Mouse (Mus musculus) cortical plate, adult 2 months (tissue): ENCODE data around the gene Parvb. TPM values are rescaled to one million over a fixed set of nuclear protein-coding genes. Genes with fewer than 3 reads are reported as not detected.
A peak's percentile ranks its signal among the peaks of the same experiment; 100 is the strongest.

ENCODE experiments used
- H3K27ac ChIP-seq: fragments of 200-500 bp; 2 replicates; pipeline ENCODE4 v1.5.1; 2012; ENCODE audit warnings: low read length, control low read depth, inconsistent platforms; ENCODE audit not compliant: insufficient read depth
- H3K4me1 ChIP-seq: fragments of 200-500 bp; 2 replicates; pipeline ENCODE4 v1.6.1; 2011; ENCODE audit warnings: low read length; ENCODE audit not compliant: control insufficient read depth, insufficient read depth
- H3K4me3 ChIP-seq: fragments of 200-500 bp; 2 replicates; pipeline ENCODE4 v1.5.1; 2011; ENCODE audit warnings: mild to moderate bottlenecking, low read length, control low read depth; ENCODE audit not compliant: insufficient read depth
- CTCF ChIP-seq: fragments of 200-500 bp; IDR thresholded peaks from 2 replicates; pipeline ENCODE4 v1.5.1; 2011; ENCODE audit warnings: mild to moderate bottlenecking, control low read depth, low read length; ENCODE audit not compliant: insufficient read depth; ENCODE audit errors: extremely low read depth
- POLR2A ChIP-seq: fragments of 200-500 bp; IDR thresholded peaks from 2 replicates; pipeline ENCODE4 v1.6.1; 2011; ENCODE audit warnings: mild to moderate bottlenecking, low read length, control low read depth; ENCODE audit not compliant: insufficient read depth; ENCODE audit errors: extremely low read depth
- polyA plus RNA-seq: library from polyadenylated mRNA; depleted of rRNA; stranded (reverse); fragments of >200 nt; gene quantifications from 2 replicates; pipeline ENCODE4 v1.2.3, GENCODE M21; 2012

Parvb gene
- polyA plus RNA-seq, 1 experiment = 13.8 TPM

DNA sequence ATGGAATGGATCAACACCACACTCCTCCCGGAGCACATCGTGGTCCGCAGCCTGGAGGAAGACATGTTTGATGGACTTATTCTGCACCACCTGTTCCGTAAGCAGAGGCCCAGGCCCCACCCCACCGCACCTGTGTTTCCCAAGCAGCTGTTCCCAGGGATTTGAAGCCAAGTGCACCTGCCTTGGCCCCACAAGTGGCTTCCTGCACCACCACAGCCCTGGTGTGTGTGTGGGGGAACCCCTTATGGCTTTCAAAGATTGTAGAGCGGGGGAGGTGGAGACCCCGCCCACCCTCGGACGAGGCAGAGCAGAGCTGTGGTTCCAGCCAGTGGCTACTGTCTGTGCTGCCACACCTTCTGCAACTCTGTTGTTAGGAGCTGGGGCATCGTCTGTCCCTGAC lies 97.0 kb downstream of the Parvb start:
- TF ChIP-seq POLR2A (no peak), CTCF (no peak)
- Histone ChIP-seq H3K4me1 (no peaks in the 10 kb centered on the region), H3K4me3 (no peak overlapping the region), H3K27ac (no peak overlapping the region)

DNA sequence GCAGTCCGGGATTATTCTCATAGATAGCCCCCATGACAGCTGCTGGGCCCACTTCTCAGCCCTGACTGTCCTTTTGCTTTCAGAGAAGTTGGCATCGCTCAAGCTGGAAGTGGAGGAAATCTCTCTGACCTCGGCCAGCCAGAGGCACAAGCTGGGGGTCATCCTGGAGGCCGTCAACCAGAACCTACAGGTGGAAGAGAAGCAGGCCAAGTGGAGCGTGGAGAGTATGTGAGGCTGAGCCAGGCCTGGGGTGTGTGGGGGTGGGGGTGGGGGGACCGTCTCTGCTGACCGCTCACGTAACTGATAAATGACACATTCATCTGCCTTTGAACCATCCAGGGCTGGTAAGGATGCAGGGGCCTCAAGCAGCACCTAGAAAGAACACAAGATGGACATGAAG lies 98.1 kb downstream of the Parvb start:
- Histone ChIP-seq H3K27ac (no peak overlapping the region), H3K4me3 (no peak overlapping the region), H3K4me1 (no peaks in the 10 kb centered on the region)
- TF ChIP-seq POLR2A (no peak), CTCF (no peak)

DNA sequence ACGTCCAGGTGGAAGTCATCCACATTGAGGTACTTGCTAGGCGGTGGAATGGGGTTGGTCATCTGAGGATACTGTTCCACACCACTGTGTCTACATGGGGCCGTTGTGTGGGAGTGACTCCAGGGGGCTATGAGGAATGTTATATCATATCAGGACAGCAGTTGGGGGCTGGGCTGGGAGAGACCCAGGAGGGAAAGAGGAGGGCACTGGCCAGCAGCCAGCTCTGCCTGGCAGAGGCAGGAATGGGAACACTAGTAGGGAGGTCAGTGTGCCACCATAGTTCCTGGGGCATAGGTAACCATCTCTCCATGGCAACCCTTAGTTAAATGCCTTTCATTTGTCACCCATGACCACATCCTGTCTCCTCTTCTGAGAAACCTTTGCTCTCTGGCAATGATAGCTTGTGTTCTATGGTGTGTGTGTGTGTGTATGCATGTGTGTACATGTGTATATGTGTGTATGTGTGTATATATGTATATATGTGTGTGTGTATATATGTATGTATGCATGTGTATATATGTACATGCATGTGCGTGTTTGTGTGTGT lies 99.3 kb downstream of the Parvb start:
- Histone ChIP-seq H3K4me1 (peaks cover under 1% of the 10 kb centered on the region; the same call in 1 of the 2 replicates), H3K27ac (no peak overlapping the region), H3K4me3 (no peak overlapping the region)
- TF ChIP-seq POLR2A (no peak), CTCF (no peak)

DNA sequence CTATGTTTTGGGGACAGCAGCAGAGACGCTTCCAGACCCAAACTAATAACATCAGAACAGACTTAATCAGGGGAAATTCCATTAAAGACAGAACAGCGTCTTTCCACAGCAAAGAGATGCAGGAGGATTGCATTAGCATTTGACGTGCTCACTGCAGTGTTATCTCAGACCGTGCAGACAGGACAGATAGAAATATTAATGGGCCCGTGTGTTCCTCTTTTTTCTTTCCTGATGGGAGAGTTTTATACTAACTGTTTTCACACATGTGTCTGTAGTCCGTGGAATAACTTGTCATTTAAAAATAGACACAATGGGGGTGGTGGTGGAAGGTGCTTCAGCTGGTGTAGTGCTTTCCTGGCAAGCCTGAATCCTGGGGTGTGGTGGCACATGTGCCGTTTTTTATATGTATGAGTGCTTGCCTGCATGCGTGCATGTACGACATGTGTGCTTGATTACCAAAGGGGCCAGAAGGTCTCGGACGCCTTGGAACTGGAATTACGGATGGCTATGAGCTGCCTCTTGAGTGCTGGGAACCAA lies 104.5 kb downstream of the Parvb start:
- Histone ChIP-seq H3K27ac (no peak overlapping the region), H3K4me3 (no peak overlapping the region)

DNA sequence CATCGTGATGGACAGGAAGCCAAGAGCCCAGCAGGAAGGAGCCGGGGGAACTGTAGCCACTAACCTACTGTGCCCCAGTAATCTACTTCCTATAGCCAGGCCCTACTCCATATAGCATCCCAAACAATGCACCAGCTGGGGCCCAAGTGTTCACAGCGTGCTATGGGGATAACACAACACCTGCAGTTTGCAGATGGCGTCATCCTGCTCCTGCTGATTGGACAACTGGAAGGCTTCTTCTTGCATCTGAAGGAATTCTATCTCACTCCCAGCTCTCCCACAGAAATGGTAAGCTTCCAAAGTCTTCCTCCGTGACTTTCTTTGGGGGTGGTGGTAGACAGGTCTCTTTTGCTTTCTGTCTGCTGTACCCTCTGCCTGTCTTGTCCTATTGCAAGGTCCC lies 105.8 kb downstream of the Parvb start:
- TF ChIP-seq POLR2A = no peak
- TF ChIP-seq CTCF = no peak
- Histone ChIP-seq H3K4me3 (no peak overlapping the region), H3K27ac (no peak overlapping the region), H3K4me1 (peaks cover 5% of the 10 kb centered on the region; the same call in 1 of the 2 replicates)

More for the DNA sequence above, 104.5 kb downstream of the Parvb start:
- TF ChIP-seq CTCF = no peak
- TF ChIP-seq POLR2A = no peak
- peaks cover 5% of the 10 kb centered on the region; the same call in 1 of the 2 replicates for H3K4me1 ChIP-seq

DNA sequence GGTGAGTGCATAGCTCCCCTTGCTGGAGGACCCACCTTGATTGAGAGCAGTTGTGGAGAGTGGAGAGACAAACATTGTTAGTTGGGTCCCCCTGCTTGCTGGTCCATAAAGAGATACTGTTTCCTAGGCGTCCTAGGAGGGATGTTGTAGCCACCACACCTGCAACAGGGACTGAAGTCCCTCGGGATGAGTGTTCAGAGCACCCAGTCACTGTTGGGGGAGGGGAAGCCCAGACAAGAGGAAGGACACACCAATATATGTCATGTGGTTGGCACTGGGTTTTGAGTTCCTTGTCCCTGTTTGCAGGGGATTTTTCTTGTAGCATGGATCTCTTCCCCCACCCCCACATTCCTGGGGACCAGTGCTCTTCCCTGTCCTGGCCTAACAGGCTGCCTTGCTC lies 109.1 kb downstream of the Parvb start:
- H3K4me1 ChIP-seq = peaks cover 5% of the 10 kb centered on the region; the same call in 1 of the 2 replicates
- TF ChIP-seq POLR2A (no peak), CTCF (no peak)
- no peak overlapping the region for H3K4me3 ChIP-seq
- H3K27ac ChIP-seq = no peak overlapping the region

DNA sequence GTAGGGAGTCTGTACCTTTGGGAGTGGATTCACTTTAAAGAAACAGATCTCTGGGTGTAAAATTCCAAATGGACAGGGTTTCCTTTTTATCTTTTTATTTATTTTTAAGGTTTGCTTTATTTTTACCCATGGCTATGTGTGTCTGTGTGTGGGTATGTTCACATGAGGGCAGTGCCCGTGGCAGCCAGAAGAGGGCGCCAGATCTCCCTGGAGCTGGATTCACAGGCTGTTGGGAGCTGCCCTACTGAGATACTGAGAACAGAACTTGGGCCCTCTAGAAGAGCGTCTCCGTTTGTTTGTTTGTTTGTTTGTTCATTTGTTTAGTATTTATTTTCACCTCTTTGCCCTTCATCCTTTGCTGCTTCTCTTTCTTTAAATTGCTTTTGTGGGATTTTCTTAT lies 116.9 kb downstream of the Parvb start:
- Histone ChIP-seq H3K4me3 (no peak overlapping the region), H3K27ac (no peak overlapping the region), H3K4me1 (no peaks in the 10 kb centered on the region; the same call in 1 of the 2 replicates)
- TF ChIP-seq CTCF (0 out of 2 replicates have a peak, but pooled peaks have one; percentile 3), POLR2A (no peak)

DNA sequence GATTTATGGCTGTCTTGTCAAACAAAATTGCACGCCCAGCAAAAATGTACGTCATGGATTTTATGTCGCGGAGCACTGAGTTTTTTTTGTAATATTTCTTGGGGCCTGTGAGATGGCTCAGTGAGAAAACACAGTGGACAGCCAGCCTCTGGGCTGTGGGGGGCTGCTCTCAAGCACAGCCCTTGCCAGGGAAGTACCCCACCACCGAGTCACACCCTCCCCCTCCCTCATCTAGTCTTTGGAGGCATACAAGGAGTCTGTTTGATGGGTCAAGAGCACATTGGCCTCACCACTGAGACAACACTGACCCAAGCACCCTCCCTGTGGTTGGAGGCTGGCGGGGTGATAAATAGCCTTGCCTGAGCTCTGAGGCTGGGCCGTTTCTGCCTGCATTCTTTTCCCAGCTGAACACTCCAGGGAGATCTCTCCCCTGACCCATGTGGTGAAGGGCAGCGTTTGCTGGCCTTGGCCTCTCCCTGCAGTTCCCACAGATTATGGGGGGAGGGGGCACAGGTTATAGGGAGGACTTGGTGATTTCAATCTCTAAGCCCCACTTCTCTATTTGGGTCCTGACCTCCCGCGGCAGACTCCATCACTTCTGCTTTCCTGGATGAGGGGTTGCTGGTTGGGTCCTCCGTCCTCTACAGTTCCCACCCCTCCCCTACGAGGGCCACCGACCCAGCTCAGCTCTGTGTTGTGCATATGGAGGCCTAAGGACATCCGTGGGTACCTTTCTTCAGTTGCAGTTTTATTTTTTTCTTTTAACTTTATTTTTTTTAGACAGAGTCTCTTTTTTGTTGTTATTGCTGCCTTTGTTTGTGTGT lies 118.3 kb downstream of the Parvb start:
- TF ChIP-seq POLR2A (no peak), CTCF (no peak)
- Histone ChIP-seq H3K4me3 (no peak overlapping the region), H3K27ac (no peak overlapping the region), H3K4me1 (no peaks in the 10 kb centered on the region; the same call in 1 of the 2 replicates)

DNA sequence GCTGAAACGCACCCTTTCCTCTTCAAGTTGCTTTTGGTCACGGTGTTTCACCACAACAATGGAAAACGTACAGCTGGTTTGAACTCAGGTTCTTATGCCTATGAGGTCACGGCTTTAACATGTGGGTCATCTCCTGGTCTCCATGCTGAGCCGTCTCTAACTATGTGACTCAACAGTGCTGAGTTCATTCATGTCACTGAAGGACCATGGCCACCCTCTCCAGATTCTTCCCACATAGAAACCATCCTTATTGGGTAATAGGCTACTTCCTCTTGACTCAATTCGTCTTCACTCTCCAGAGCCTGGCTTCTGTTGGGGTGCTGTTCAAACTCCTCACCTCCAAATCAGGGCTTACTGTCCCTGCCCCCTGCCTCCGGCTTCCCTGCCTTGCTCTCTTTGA lies 119.5 kb downstream of the Parvb start:
- Histone ChIP-seq H3K27ac (no peak overlapping the region), H3K4me1 (no peaks in the 10 kb centered on the region; the same call in 1 of the 2 replicates), H3K4me3 (no peak overlapping the region)
- no peak for TF ChIP-seq CTCF
- no peak for TF ChIP-seq POLR2A
